Mouse (Mus musculus) lung, embryonic 16.5 days (tissue): ENCODE measurements at regions not wholly inside any gene's neighbourhood (a gene's known extent, or its start where the extent isn't known, plus 50 kb on each side); places are given as distances from the start of the nearest gene placed in this dataset. TPM values are rescaled to one million over a fixed set of nuclear protein-coding genes. Genes with fewer than 3 reads are reported as not detected.

Source experiments
- microRNA-seq: library from miRNA; unstranded; fragments of <30 nt; microRNA quantifications from one replicate; pipeline ENCODE4, GENCODE M21; 2016

Small RNAs in the stretch of these regions (microRNA-seq; reads per million reads assigned to microRNA genes)
- gene Gm27883: not detected
